Mouse (Mus musculus): ENCODE measurements around the gene Tbc1d8. TPM values are rescaled to one million over a fixed set of nuclear protein-coding genes. Genes with fewer than 3 reads are reported as not detected.

Tbc1d8 gene
- total and polyA plus RNA-seq, 2 experiments from 2014 or later: 7.7 to 19.3 TPM

DNA sequence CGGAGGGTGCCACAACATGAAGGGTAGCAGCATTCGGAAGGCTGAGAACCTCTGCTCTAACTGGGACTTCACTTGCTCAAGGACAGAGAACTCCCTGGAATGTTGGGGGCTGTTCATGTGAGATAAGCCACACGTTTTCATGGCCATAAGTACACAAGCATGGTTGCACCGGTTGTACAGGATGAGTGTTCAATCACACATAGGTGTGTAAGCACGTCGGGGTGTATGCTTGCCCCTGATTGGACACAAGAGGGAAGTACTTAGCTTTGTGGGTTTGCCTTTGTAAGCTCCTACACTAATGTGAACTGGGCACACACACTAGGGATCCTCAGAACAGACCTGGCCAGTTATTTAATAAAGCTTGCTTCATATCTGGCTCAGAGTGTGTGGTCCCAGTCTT lies 80.3 kb downstream of the Tbc1d8 start:
- Histone ChIP-seq H3K9me3 (ENCODE audit: low read length) (no peaks in the 10 kb centered on the region), H3K9ac (no peak overlapping the region), H3K4me2 (ENCODE audit: low read depth) (no peak overlapping the region), H3K36me3 (ENCODE audit: insufficient read depth) (0 out of 2 replicates have a peak, but pooled peaks cover 4% of the 10 kb centered on the region), H3K27ac (ENCODE audit: low read depth, low read length) (no peak overlapping the region), H3K27me3 (ENCODE audit: insufficient read depth, low read length) (no peaks in the 10 kb centered on the region), H3K4me3 (ENCODE audit: low read depth, low read length) (no peak overlapping the region), H3K4me1 (ENCODE audit: insufficient read depth) (no peaks in the 10 kb centered on the region)
- ATAC-seq (no peak), DNase-seq (no peak)
- WGBS: 92% methylated on average over 6 of the region's 6 CpGs
- TF ChIP-seq CTCF (IDR thresholded peaks at IDR 0.05; ENCODE audit: low read depth): no peak

DNA sequence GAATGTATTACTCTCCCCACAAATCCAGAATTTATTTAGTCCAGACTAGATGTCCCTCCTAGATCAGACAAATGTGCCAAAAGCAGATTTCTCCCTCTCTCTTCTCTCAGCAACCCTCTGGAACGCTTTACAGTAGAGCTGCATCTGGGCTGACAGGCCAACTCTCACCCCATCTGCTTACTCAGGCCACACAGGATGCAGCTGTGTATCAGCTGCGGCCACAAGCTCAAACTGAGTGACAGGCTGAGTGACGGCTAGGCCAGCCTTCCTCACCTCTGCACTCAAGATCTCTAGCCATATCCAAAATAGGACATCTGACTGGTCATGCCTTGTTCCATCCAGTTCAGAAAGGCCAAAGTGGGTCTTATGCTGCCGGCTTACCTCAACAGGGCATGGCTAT lies 82.2 kb downstream of the Tbc1d8 start:
- Histone ChIP-seq H3K4me3 (ENCODE audit: low read depth, low read length) (no peak overlapping the region), H3K36me3 (ENCODE audit: insufficient read depth) (peaks cover 3% of the 10 kb centered on the region; the same call in 1 of the 2 replicates), H3K4me2 (ENCODE audit: low read depth) (no peak overlapping the region), H3K9ac (no peak overlapping the region), H3K9me3 (ENCODE audit: low read length) (no peaks in the 10 kb centered on the region), H3K27me3 (ENCODE audit: insufficient read depth, low read length) (no peaks in the 10 kb centered on the region), H3K27ac (ENCODE audit: low read depth, low read length) (no peak overlapping the region), H3K4me1 (ENCODE audit: insufficient read depth) (no peaks in the 10 kb centered on the region)
- no peak for DNase-seq
- no peak for ATAC-seq
- no peak for TF ChIP-seq CTCF (IDR thresholded peaks at IDR 0.05; ENCODE audit: low read depth)
- WGBS: 85% methylated on average over 4 of the region's 4 CpGs

DNA sequence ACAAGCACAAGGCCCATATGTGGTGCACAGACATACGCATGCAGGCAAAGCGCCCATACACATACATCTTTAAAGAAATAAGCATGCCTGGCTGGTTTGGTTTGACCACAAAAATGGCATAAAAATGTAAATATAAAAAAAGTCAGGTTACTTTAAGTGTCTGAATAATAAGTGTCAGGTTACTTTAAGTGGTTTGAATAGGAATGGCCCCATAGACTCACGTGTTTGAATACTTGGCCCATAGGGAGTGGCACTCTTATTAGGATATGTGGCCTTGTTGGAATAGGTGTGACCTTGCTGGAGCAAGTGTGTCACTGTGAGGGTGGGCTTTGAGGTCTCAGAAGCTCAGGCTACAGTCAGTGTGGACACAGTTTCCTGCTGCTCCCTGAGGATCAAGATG lies 83.9 kb downstream of the Tbc1d8 start:
- H3K4me3 ChIP-seq (ENCODE audit: low read depth, low read length): no peak overlapping the region
- no peak overlapping the region for H3K9ac ChIP-seq
- 83% methylated on average over 3 of the region's 3 CpGs for WGBS
- ATAC-seq: no peak
- no peak overlapping the region for H3K4me2 ChIP-seq (ENCODE audit: low read depth)
- no peak for TF ChIP-seq CTCF (IDR thresholded peaks at IDR 0.05; ENCODE audit: low read depth)
- no peak for DNase-seq
- no peaks in the 10 kb centered on the region for H3K27me3 ChIP-seq (ENCODE audit: insufficient read depth, low read length)
- no peak overlapping the region for H3K27ac ChIP-seq (ENCODE audit: low read depth, low read length)
- no peaks in the 10 kb centered on the region for H3K4me1 ChIP-seq (ENCODE audit: insufficient read depth)
- H3K36me3 ChIP-seq (ENCODE audit: insufficient read depth): peaks cover 3% of the 10 kb centered on the region; the same call in 1 of the 2 replicates
- no peaks in the 10 kb centered on the region for H3K9me3 ChIP-seq (ENCODE audit: low read length)

DNA sequence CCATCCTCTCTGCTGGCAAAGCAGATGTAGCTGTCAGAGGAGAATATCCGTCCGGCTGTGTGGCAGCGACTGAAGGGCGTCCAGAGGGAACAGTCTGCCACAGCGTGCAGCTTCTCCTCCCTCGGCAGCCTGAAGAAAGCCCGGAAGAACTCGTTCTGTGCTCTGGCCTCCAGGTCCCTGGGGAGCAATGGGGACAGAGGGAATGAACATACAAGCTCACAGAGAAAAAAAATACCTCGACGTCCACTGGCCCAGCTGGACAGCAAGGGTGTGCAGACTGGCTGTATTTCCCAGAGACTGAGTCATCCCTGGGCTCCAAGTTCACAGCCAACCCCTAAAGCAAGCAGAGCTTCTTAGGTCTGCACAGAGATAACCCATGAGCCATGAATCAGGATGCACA lies 84.5 kb downstream of the Tbc1d8 start:
- no peak for ATAC-seq
- Histone ChIP-seq H3K4me3 (ENCODE audit: low read depth, low read length) (no peak overlapping the region), H3K9ac (no peak overlapping the region), H3K4me1 (ENCODE audit: insufficient read depth) (no peaks in the 10 kb centered on the region), H3K9me3 (ENCODE audit: low read length) (no peaks in the 10 kb centered on the region), H3K4me2 (ENCODE audit: low read depth) (no peak overlapping the region), H3K36me3 (ENCODE audit: insufficient read depth) (peaks cover 8% of the 10 kb centered on the region; the same call in 1 of the 2 replicates), H3K27ac (ENCODE audit: low read depth, low read length) (no peak overlapping the region), H3K27me3 (ENCODE audit: insufficient read depth, low read length) (no peaks in the 10 kb centered on the region)
- 84% methylated on average over 10 of the region's 10 CpGs for WGBS
- no peak for DNase-seq
- TF ChIP-seq CTCF (IDR thresholded peaks at IDR 0.05; ENCODE audit: low read depth): no peak

DNA sequence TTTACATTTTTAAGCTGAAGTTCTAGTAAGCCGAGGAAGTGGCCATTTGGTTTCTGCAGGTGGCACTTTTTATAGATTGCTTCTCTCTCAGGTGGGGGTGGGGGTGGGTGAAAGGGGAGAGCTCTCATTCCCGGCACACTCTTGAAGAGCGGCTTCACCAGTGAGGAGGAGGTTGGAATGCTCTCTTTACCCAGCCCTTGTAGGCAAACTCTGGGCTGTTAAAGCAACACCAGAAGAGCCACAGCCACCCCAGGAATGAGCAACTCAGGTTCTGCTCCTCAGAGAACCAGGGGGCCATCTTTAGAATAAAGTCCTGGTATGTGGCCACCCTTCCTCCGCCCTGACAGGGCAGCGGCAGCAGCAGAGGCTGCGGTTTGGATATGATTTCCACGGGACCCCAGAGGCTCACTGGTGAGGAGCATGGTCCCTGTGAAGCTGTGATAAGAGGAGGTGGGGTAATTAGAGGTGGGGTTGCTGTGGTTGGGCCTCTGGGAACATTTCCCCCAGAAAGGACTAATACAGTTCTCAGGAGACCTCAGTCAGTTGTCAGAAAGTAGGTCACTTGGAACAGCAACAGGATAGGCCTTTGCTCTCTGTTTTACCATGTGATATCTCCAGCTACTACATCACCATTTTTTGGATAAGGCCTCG lies 85.2 kb downstream of the Tbc1d8 start:
- Histone ChIP-seq H3K4me1 (ENCODE audit: insufficient read depth) (no peaks in the 10 kb centered on the region), H3K27ac (ENCODE audit: low read depth, low read length) (no peak overlapping the region), H3K4me3 (ENCODE audit: low read depth, low read length) (no peak overlapping the region), H3K9me3 (ENCODE audit: low read length) (no peaks in the 10 kb centered on the region), H3K36me3 (ENCODE audit: insufficient read depth) (peaks cover 9% of the 10 kb centered on the region), H3K4me2 (ENCODE audit: low read depth) (no peak overlapping the region), H3K9ac (no peak overlapping the region), H3K27me3 (ENCODE audit: insufficient read depth, low read length) (no peaks in the 10 kb centered on the region)
- ATAC-seq (no peak), DNase-seq (no peak)
- 86% methylated on average over 8 of the region's 8 CpGs for WGBS
- no peak for TF ChIP-seq CTCF (IDR thresholded peaks at IDR 0.05; ENCODE audit: low read depth)

DNA sequence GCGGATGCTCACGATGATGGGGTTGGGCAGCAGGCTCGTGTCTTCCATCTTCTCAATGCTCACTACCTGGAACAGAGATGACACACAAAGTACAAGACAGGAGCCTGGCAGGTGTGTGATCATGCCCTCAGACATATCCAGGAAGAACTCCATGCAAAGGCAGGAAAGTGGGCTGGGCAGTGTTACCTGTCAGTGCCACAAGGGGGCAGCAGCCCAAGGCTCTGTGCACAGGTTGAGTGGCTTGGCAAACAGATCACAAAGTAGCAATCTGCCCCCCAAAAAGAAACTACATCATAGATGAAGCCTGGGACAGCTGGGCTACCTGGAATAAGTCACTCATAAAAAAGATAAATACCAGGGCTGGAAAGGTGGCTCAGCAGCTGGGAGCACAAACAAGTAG lies 86.4 kb downstream of the Tbc1d8 start:
- H3K4me3 ChIP-seq (ENCODE audit: low read depth, low read length): no peak overlapping the region
- DNase-seq (peak; percentile 82), ATAC-seq (peak; percentile 63)
- no peaks in the 10 kb centered on the region for H3K27me3 ChIP-seq (ENCODE audit: insufficient read depth, low read length)
- H3K9me3 ChIP-seq (ENCODE audit: low read length): no peaks in the 10 kb centered on the region
- no peak overlapping the region for H3K4me2 ChIP-seq (ENCODE audit: low read depth)
- 65% methylated on average over 3 of the region's 3 CpGs for WGBS
- H3K36me3 ChIP-seq (ENCODE audit: insufficient read depth): peaks cover 12% of the 10 kb centered on the region
- H3K4me1 ChIP-seq (ENCODE audit: insufficient read depth): no peaks in the 10 kb centered on the region
- peak; percentile 96 for TF ChIP-seq CTCF (IDR thresholded peaks at IDR 0.05; ENCODE audit: low read depth)
- no peak overlapping the region for H3K27ac ChIP-seq (ENCODE audit: low read depth, low read length)
- no peak overlapping the region for H3K9ac ChIP-seq

DNA sequence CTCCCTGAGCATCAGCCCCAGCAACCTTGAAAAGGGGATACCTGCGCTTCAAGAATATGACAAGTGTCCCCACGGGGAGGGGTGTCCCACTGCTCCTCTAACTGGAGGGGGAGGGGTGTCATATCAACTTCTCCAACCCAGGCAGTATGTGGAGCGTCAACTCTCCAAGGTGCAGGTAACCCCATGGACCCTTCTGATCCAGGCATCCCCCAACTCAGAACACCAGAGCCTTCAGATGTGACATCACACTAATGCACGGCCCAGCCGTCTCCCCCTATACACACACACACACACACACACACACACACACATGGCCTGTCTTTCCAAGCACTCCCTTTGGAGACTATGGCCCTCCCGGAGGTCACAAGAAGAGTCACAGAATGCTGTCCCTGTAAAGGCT lies 86.9 kb downstream of the Tbc1d8 start:
- no peak for TF ChIP-seq CTCF (IDR thresholded peaks at IDR 0.05; ENCODE audit: low read depth)
- Histone ChIP-seq H3K4me2 (ENCODE audit: low read depth) (no peak overlapping the region), H3K9ac (no peak overlapping the region), H3K4me3 (ENCODE audit: low read depth, low read length) (no peak overlapping the region), H3K27me3 (ENCODE audit: insufficient read depth, low read length) (no peaks in the 10 kb centered on the region), H3K9me3 (ENCODE audit: low read length) (no peaks in the 10 kb centered on the region), H3K36me3 (ENCODE audit: insufficient read depth) (peaks cover 12% of the 10 kb centered on the region), H3K4me1 (ENCODE audit: insufficient read depth) (no peaks in the 10 kb centered on the region), H3K27ac (ENCODE audit: low read depth, low read length) (no peak overlapping the region)
- DNase-seq: no peak
- WGBS: 93% methylated on average over 6 of the region's 6 CpGs
- no peak for ATAC-seq

All from forebrain, postnatal 0 days (tissue).